Mouse (Mus musculus) adipose tissue, adult 10 weeks (tissue): ENCODE measurements around the gene Dock11. TPM values are rescaled to one million over a fixed set of nuclear protein-coding genes. Genes with fewer than 3 reads are reported as not detected.

Experiments
- polyA plus RNA-seq: library from polyadenylated mRNA; stranded (reverse); fragments of 350-450 nt; fragmentation: Illumina TruSeq; extraction: RNeasy Lipid Tissue Mini Kit (QIAGEN cat#74804); gene quantifications from one replicate; pipeline ENCODE4 v1.2.3, GENCODE M21; 2014; ENCODE audit warnings: low read depth, low replicate concordance

Gene Dock11
- polyA plus RNA-seq = 11.2 TPM

GRCm38 (mm10) chrX:35888087-35888895, at the start of gene Dock11:
Gene Dock11, plus strand, starts transcription at chrX:35888832.

GRCm38 (mm10) chrX:36111622-36112421, 223.2 kb downstream of the Dock11 start, which contains the start of gene Il13ra1:
Gene Il13ra1, plus strand, starts transcription at chrX:36112110.

Other genes starting within 250 kb of the Dock11 start
- 17.7 TPM for gene Il13ra1, start 223.3 kb downstream of the Dock11 start, polyA plus RNA-seq